Mouse (Mus musculus) B cell, adult (primary cell): Measurements from ENCODE around the gene Krt13. TPM values are rescaled to one million over a fixed set of nuclear protein-coding genes. Genes with fewer than 3 reads are reported as not detected.

ENCODE experiments used
- total RNA-seq: library from RNA; stranded (reverse); gene quantifications from 4 replicates; pipeline ENCODE4 v1.2.4, GENCODE M21; 2023; ENCODE audit not compliant: inconsistent age

Gene Krt13
- total RNA-seq = not detected in 4 replicates

GRCm38 (mm10) chr11:100121466-100121865, at the start of gene Krt13:
Gene Krt13, minus strand, starts transcription at chr11:100121566.

GRCm38 (mm10) chr11:100148615-100149330, 27.4 kb upstream of the Krt13 start, which contains the start of gene Krt19:
Gene Krt19, minus strand, starts transcription at chr11:100148665.

GRCm38 (mm10) chr11:100135731-100136130, 14.4 kb upstream of the Krt13 start, which contains the start of gene Krt15:
Gene Krt15, minus strand, starts transcription at chr11:100135928.

GRCm38 (mm10) chr11:100105576-100106122, 15.7 kb downstream of the Krt13 start, which contains the start of gene Krt36:
Gene Krt36, minus strand, starts transcription at chr11:100105626.

GRCm38 (mm10) chr11:100096141-100096540, 25.2 kb downstream of the Krt13 start, which contains the start of gene Krt35:
Gene Krt35, minus strand, starts transcription at chr11:100096241.

GRCm38 (mm10) chr11:100087861-100088260, 33.5 kb downstream of the Krt13 start, which contains the start of gene Krt32:
Gene Krt32, minus strand, starts transcription at chr11:100088226.

Other genes starting within 250 kb of the Krt13 start
- not detected in 4 replicates for gene Krtap9-1, start 248.2 kb downstream of the Krt13 start, total RNA-seq
- gene Gm11567, start 242.4 kb downstream of the Krt13 start, total RNA-seq = not detected in 4 replicates
- not detected in 4 replicates for gene Krtap31-1, start 213.6 kb downstream of the Krt13 start, total RNA-seq
- not detected in 4 replicates for gene Gm11565, start 206.8 kb downstream of the Krt13 start, total RNA-seq
- not detected in 4 replicates for gene Krtap31-2, start 185.3 kb downstream of the Krt13 start, total RNA-seq
- not detected in 4 replicates for gene Krtap9-5, start 173.1 kb downstream of the Krt13 start, total RNA-seq
- gene Krtap29-1, start 142.5 kb downstream of the Krt13 start, total RNA-seq = not detected in 4 replicates
- gene Krtap16-1, start 135.0 kb downstream of the Krt13 start, total RNA-seq = not detected in 4 replicates
- gene Krtap17-1, start 127.6 kb downstream of the Krt13 start, total RNA-seq = not detected in 4 replicates
- not detected in 4 replicates for gene Krt33a, start 105.4 kb downstream of the Krt13 start, total RNA-seq
- not detected in 4 replicates for gene Krt33b, start 91.7 kb downstream of the Krt13 start, total RNA-seq
- not detected in 4 replicates for gene Krt34, start 80.0 kb downstream of the Krt13 start, total RNA-seq
- not detected in 4 replicates for gene Krt31, start 71.0 kb downstream of the Krt13 start, total RNA-seq
- gene Krt32, start 33.3 kb downstream of the Krt13 start, total RNA-seq = not detected in 4 replicates
- not detected in 4 replicates for gene Krt35, start 25.3 kb downstream of the Krt13 start, total RNA-seq
- gene Krt36, start 15.9 kb downstream of the Krt13 start, total RNA-seq = not detected in 4 replicates
- not detected in 4 replicates for gene Krt15, start 14.4 kb upstream of the Krt13 start, total RNA-seq
- gene Krt19, start 27.1 kb upstream of the Krt13 start, total RNA-seq = 0.45 to 1.1 TPM in 2 of 4 replicates, not detected in the others
- gene Krt9, start 71.7 kb upstream of the Krt13 start, total RNA-seq = not detected in 4 replicates
- gene Krt14, start 86.0 kb upstream of the Krt13 start, total RNA-seq = not detected in 4 replicates
- gene Krt16, start 127.3 kb upstream of the Krt13 start, total RNA-seq = not detected in 4 replicates
- not detected in 4 replicates for gene Krt17, start 139.5 kb upstream of the Krt13 start, total RNA-seq
- gene Krt42, start 148.3 kb upstream of the Krt13 start, total RNA-seq = not detected in 4 replicates
- 2,378 to 2,468 TPM (median 2,410 TPM) in 4 replicates for gene Eif1, start 198.3 kb upstream of the Krt13 start, total RNA-seq
- gene Gast, start 212.8 kb upstream of the Krt13 start, total RNA-seq = not detected in 4 replicates
- gene Hap1, start 234.6 kb upstream of the Krt13 start, total RNA-seq = 2.0 to 3.5 TPM (median 2.4 TPM) in 4 replicates